Mouse (Mus musculus) kidney, embryonic 16.5 days (tissue): ENCODE measurements around the gene Zfand3. TPM values are rescaled to one million over a fixed set of nuclear protein-coding genes. Genes with fewer than 3 reads are reported as not detected.

Experiments used
- ATAC-seq: fragments of 200-750 bp; cut with Nextera tagmentation; 2 replicates; pipeline ENCODE4 v1.8.0; 2017; ENCODE audit warnings: moderate TSS enrichment; ENCODE audit not compliant: low FRiP score, low TSS enrichment
- H3K27ac ChIP-seq: fragments of 300-500 bp; sonication (generic); 2 replicates; pipeline ENCODE4 v1.5.1; 2014; ENCODE audit warnings: low read length
- H3K27me3 ChIP-seq: fragments of 300-500 bp; sonication (generic); 2 replicates; pipeline ENCODE4 v1.6.1; 2014; ENCODE audit warnings: low read length, control low read depth, mixed read lengths; ENCODE audit not compliant: insufficient read depth
- H3K36me3 ChIP-seq: fragments of 300-500 bp; sonication (generic); 2 replicates; pipeline ENCODE4 v1.6.1; 2014; ENCODE audit warnings: low read length, control low read depth, mixed read lengths; ENCODE audit not compliant: insufficient read depth
- H3K4me1 ChIP-seq: fragments of 300-500 bp; sonication (generic); 2 replicates; pipeline ENCODE4 v1.6.1; 2014; ENCODE audit warnings: low read length, control low read depth, mixed read lengths; ENCODE audit not compliant: insufficient read depth
- H3K4me2 ChIP-seq: fragments of 300-500 bp; sonication (generic); replicated peaks from 2 replicates; pipeline ENCODE4 v1.6.1; 2014; ENCODE audit warnings: low read depth, low read length
- H3K4me3 ChIP-seq: fragments of 300-500 bp; sonication (generic); 2 replicates; pipeline ENCODE4 v1.5.1; 2014; ENCODE audit warnings: mild to moderate bottlenecking, low read length
- H3K9ac ChIP-seq: fragments of 300-500 bp; sonication (generic); replicated peaks from 2 replicates; pipeline ENCODE4 v1.6.1; 2014; ENCODE audit warnings: low read length
- H3K9me3 ChIP-seq: fragments of 300-500 bp; sonication (generic); 2 replicates; pipeline ENCODE4 v1.6.1; 2016; ENCODE audit warnings: low read length, control low read depth
- WGBS: fragments of 180-500 bp; shearing (Covaris S2); extraction: QIAGEN DNeasy Blood & Tissue Kit; methylation state at CpG from one replicate; pipeline ENCODE4 v1.1.7; 2014; 5-methylcytosine and 5-hydroxymethylcytosine counted together
- polyA plus RNA-seq: library from polyadenylated mRNA; unstranded; fragments of >200 nt; fragmentation: Nextera tagmentation; extraction: Ambion mirVana; gene quantifications from 2 replicates; pipeline ENCODE4 v1.2.1, GENCODE M21; 2015

The Zfand3 gene
- polyA plus RNA-seq, 1 experiment from 2014 or later, result 62.0 TPM

DNA sequence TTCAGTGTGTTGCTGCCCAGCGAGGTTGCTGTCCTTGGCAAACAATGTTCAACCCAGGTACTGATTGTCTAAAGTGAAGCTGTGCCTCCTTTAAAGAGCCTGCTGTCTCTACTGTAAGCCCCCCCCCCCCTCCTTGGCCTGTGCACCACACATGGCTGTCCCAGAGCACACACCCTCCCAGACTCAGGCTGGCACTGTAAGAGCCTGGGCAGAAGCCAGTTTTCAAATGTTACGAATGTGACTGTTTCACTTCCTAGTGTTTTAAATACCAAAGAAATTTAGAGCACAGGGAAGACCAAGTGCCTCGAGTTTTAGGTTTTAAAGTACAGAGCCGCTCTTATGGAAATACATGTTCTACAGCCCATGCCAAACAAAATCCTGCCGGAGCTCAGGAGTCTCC lies 234.9 kb downstream of the Zfand3 start:
- Histone ChIP-seq H3K27ac (no peak overlapping the region), H3K27me3 (no peaks in the 10 kb centered on the region), H3K9me3 (no peaks in the 10 kb centered on the region), H3K4me2 (no peak overlapping the region), H3K4me1 (peaks cover 18% of the 10 kb centered on the region), H3K36me3 (no peaks in the 10 kb centered on the region), H3K9ac (no peak overlapping the region), H3K4me3 (no peak overlapping the region)
- 74% methylated on average over 5 of the region's 5 CpGs for WGBS
- no peak for ATAC-seq

DNA sequence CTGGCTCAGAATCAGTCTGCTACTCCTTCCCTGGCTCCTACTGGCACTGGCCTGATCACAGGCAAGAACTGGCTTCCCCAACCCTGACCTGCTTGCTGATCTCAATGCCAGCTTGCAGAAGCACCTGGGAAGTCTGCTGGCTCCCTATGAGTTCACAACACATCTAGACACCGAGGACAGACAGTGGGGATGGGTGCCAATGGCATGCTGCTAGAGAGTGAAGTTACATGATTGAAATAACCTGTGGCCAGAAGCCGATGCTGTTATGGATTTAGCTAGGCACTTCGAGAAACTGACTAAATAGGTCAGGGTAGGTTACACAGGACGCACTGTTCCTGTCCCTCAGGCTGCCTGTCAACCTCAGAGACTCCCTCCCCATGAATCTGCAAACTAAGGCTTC lies 236.1 kb downstream of the Zfand3 start:
- Histone ChIP-seq H3K9me3 (no peaks in the 10 kb centered on the region), H3K36me3 (no peaks in the 10 kb centered on the region), H3K4me2 (no peak overlapping the region), H3K27ac (no peak overlapping the region), H3K4me3 (no peak overlapping the region), H3K27me3 (no peaks in the 10 kb centered on the region), H3K4me1 (peaks cover 17% of the 10 kb centered on the region), H3K9ac (no peak overlapping the region)
- 73% methylated on average over 4 of the region's 4 CpGs for WGBS
- ATAC-seq, result no peak

DNA sequence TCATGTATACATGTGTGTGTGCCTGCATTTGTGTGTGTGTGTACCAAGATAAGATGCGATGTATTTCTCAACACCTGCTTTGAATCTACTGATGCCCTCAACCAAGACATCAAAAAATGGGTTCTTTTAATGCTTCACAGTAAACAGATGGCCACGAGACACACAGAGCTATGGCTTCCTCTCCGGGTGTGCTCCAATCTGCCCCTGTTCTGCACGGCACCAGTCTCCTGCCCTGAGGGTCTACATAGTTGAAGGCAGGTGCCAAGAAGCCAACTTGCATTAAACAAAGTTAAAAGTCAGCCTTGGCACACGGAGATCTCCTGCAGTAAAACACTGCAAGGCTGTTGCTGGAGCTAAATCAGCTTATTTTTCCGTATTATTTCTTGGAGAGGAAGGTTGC lies 236.5 kb downstream of the Zfand3 start:
- Histone ChIP-seq H3K27me3 (no peaks in the 10 kb centered on the region), H3K9me3 (no peaks in the 10 kb centered on the region), H3K9ac (no peak overlapping the region), H3K4me3 (no peak overlapping the region), H3K4me2 (no peak overlapping the region), H3K36me3 (no peaks in the 10 kb centered on the region), H3K27ac (no peak overlapping the region), H3K4me1 (peaks cover 21% of the 10 kb centered on the region)
- WGBS, result 83% methylated on average over 6 of the region's 6 CpGs
- no peak for ATAC-seq

DNA sequence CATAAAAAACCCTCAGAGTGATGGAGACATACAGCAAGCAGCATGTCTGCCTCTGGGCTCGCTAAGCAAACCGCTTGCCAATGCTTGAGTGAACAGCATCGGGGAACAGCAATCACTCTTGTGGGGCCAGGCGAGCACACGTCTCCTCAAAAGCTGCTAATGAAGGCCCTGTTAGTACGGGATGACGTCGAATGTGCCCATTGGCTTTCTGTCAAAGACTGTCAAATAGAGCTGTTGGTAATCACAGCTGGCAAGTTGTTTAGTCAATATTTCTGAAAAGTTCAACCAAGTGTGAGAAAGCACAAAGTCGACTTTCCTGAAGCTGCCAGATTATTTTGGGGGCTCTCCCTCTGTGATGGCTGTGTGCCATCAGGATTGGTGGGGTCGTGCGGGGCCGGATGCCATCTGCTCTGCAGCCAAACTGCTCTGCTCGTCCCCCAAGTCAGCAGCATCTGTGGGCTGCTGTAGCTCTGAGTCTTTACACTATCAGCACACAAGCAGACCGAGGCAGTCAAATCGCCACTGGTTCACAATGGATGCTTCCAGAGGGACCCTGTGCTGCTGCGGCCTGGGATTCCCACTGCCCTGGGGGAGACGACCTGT lies 237.3 kb downstream of the Zfand3 start:
- no peak overlapping the region for H3K4me2 ChIP-seq
- no peaks in the 10 kb centered on the region for H3K36me3 ChIP-seq
- H3K4me1 ChIP-seq, result peaks cover 21% of the 10 kb centered on the region
- H3K9ac ChIP-seq, result no peak overlapping the region
- no peak for ATAC-seq
- 57% methylated on average over 17 of the region's 17 CpGs for WGBS
- H3K27me3 ChIP-seq, result no peaks in the 10 kb centered on the region
- no peaks in the 10 kb centered on the region for H3K9me3 ChIP-seq
- no peak overlapping the region for H3K4me3 ChIP-seq
- no peak overlapping the region for H3K27ac ChIP-seq

DNA sequence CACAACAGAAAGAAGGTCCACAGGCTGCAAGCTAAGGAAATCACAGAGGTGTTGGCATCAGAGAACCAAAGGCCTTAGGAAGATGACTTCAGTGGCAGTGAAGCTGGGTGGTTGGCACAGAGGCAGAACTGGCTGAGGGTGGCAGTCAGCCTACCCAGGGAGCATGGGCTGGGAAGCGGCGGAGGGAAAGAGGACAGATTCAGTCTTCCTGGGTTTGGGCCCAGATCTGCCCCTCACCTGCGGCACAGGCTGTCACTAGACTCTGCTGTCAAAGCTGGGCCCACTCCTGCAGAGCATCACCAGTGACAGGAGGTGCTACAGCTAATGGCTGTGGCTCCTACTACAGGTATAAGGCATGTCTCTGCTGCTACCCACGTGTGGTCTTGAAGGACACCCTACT lies 238.1 kb downstream of the Zfand3 start:
- H3K4me2 ChIP-seq, result no peak overlapping the region
- 95% methylated on average over 4 of the region's 4 CpGs for whole genome bisulfite sequencing
- peaks cover 19% of the 10 kb centered on the region for H3K4me1 ChIP-seq
- no peak overlapping the region for H3K9ac ChIP-seq
- ATAC-seq, result no peak
- H3K27ac ChIP-seq, result no peak overlapping the region
- no peaks in the 10 kb centered on the region for H3K9me3 ChIP-seq
- no peak overlapping the region for H3K4me3 ChIP-seq
- H3K36me3 ChIP-seq, result no peaks in the 10 kb centered on the region
- no peaks in the 10 kb centered on the region for H3K27me3 ChIP-seq

DNA sequence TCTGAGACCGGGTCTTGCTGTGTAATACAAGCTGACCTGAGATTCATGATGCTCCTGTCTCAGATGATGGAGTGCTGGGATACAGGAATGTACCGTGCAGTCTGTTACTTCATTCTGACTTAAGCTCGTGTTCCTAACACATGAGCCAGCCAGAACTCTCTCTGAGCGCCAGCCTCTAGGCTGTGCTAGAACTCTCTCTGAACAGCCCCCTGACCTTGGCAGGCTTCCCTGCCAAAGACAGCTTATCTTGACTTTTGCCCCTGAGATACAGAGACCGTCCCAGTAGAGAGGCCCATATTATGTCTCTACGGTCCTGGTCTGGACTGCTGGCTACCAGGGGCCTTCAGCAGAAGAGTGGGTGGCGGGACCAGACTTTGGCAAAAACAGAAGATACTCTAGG lies 239.0 kb downstream of the Zfand3 start:
- H3K27ac ChIP-seq, result no peak overlapping the region
- no peaks in the 10 kb centered on the region for H3K36me3 ChIP-seq
- no peak overlapping the region for H3K4me3 ChIP-seq
- H3K9me3 ChIP-seq, result no peaks in the 10 kb centered on the region
- peaks cover 19% of the 10 kb centered on the region for H3K4me1 ChIP-seq
- no peaks in the 10 kb centered on the region for H3K27me3 ChIP-seq
- H3K9ac ChIP-seq, result no peak overlapping the region
- no peak for ATAC-seq
- H3K4me2 ChIP-seq, result no peak overlapping the region
- 60% methylated on average over 7 of the region's 7 CpGs for WGBS

DNA sequence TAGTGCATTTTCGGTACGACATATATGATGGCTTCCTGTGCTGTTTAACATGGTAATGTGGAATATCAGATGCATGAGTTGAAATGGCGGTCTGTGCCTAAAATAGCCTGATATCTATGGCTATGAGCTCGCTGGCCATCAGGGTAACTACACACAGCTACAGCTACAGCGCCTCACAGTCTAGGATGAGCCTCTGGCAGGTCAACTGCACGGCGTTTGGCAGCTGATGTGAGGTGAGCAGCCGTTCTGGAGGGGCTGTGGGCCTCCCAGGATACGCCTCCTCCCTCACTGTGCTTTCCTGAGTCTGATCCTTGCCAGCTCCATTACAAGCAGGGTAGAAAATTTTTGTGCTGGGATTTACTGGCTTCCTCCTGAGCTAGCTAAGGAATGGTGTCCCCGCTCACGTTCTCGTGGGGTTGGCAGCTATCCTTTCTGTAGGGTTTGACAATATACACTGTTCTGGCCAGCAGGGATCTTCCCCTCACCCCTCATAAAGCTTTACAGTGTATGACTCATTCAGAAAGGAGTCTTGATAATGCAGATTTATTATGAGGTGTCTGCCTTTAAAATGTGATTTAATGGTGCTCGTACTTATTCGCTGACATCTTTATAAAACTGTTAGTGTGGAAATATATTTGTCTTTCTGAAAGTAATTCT lies 240.2 kb downstream of the Zfand3 start:
- ATAC-seq, result no peak
- Histone ChIP-seq H3K4me1 (peaks cover 19% of the 10 kb centered on the region), H3K9me3 (no peaks in the 10 kb centered on the region), H3K4me3 (no peak overlapping the region), H3K27me3 (no peaks in the 10 kb centered on the region), H3K36me3 (no peaks in the 10 kb centered on the region), H3K9ac (no peak overlapping the region), H3K4me2 (no peak overlapping the region), H3K27ac (no peak overlapping the region)
- WGBS, result 40% methylated on average over 14 of the region's 14 CpGs

DNA sequence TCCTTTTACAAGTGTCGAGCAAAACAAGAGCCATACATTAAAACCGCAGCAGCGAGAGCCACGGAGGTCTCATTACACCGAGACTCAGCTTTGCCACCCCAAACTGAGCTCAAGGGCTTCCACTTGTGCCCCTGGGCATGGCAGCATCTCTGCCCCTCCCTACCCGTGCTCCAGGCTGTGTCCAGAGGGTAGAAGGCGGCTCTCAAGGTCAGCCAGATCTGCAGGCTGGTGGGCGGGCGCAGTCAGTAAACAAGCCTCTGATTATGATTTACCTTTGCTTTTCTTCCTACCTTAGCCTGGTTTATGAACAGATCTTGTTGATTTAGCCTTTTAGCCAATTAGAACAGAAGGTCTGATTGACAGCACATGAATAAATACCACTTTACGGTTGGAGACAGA lies 240.8 kb downstream of the Zfand3 start:
- no peaks in the 10 kb centered on the region for H3K9me3 ChIP-seq
- H3K4me2 ChIP-seq, result 0 out of 2 replicates have a peak overlapping the region, but pooled peaks have one; percentile 11
- no peak overlapping the region for H3K9ac ChIP-seq
- no peak overlapping the region for H3K27ac ChIP-seq
- H3K4me3 ChIP-seq, result no peak overlapping the region
- WGBS, result 18% methylated on average over 10 of the region's 10 CpGs
- ATAC-seq, result no peak
- H3K27me3 ChIP-seq, result no peaks in the 10 kb centered on the region
- no peaks in the 10 kb centered on the region for H3K36me3 ChIP-seq
- peaks cover 19% of the 10 kb centered on the region for H3K4me1 ChIP-seq

DNA sequence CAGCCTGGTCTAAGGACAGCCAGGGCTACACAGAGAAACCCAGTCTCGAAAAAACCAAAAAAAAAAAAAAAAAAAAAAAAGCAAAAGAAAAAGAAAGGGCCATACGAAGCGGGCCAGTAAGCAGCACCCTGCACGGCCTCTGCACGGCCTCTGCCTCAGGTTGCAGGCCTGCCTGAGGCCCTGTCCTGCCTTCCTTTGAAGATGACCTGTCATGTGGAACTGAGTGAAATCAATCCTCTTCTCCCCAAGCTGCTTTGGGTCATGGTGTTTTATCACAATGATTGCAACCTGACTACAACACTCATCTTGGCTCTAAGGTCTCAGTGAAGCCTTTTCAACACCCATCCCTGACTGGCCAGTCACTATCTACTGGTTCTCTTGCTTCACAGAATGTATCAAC lies 248.5 kb downstream of the Zfand3 start:
- peaks cover 23% of the 10 kb centered on the region for H3K4me1 ChIP-seq
- no peaks in the 10 kb centered on the region for H3K36me3 ChIP-seq
- no peaks in the 10 kb centered on the region for H3K27me3 ChIP-seq
- H3K9me3 ChIP-seq, result no peaks in the 10 kb centered on the region
- H3K27ac ChIP-seq, result no peak overlapping the region
- ATAC-seq, result peak; percentile 75
- 31% methylated on average over 5 of the region's 5 CpGs for WGBS
- H3K9ac ChIP-seq, result no peak overlapping the region
- no peak overlapping the region for H3K4me3 ChIP-seq
- H3K4me2 ChIP-seq, result no peak overlapping the region

DNA sequence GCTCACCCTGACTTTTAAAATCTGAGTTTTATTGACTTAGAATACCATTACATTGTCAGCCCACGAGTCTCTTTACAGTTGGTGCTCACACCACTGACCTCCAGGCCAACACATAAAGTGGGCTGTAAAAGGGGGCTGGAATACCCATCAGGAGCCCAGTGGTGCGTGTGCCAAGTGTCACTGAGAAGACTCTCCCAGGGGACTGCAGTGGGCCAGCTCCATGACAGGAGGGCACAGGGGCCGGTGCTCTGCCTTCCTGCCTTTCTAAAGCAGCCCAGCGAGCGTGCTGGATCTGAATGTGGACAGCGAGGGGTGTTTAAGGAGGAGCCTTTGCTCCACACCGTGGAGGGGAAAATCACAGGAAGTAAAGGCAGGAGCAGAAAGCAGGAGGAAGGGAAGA lies 249.4 kb downstream of the Zfand3 start:
- no peak overlapping the region for H3K9ac ChIP-seq
- H3K9me3 ChIP-seq, result no peaks in the 10 kb centered on the region
- no peaks in the 10 kb centered on the region for H3K36me3 ChIP-seq
- H3K27ac ChIP-seq, result peak overlapping the region; percentile 33; the same call in 1 of the 2 replicates
- H3K4me2 ChIP-seq, result no peak overlapping the region
- ATAC-seq, result peak; percentile 73
- H3K4me3 ChIP-seq, result no peak overlapping the region
- 21% methylated on average over 7 of the region's 7 CpGs for WGBS
- H3K27me3 ChIP-seq, result no peaks in the 10 kb centered on the region
- peaks cover 23% of the 10 kb centered on the region for H3K4me1 ChIP-seq
